In genomic region chr1:171164258-171164657, GRCm38 (mm10) we compare ENCODE assay signal across 12 mouse cellular contexts. TPM values are rescaled to one million over a fixed set of nuclear protein-coding genes. Genes with fewer than 3 reads are reported as not detected.
DNase-seq lines count a peak whose midpoint lies in the region; ATAC-seq and TF ChIP-seq lines count a peak whose summit lies in the region.
"Had no signal": no experiment of that assay in that cellular context is flagged by ENCODE, and none has a peak within 500 bp of the region (broad histone marks: within the 10 kb centered on the region; RNA-seq: fewer than 3 reads in every experiment).

No protein-coding gene starts in this region.

- H3K9ac ChIP-seq in heart, embryonic 12.5 days, result no peak overlapping the region
- H3K9ac ChIP-seq: hindbrain, embryonic 13.5 days; midbrain, embryonic 12.5 days had no signal

- H3K4me3 ChIP-seq in heart, embryonic 12.5 days, result no peak overlapping the region
- no peak overlapping the region for H3K4me3 ChIP-seq in cortical plate, adult 2 months (ENCODE audit: insufficient read depth, low read length)
- H3K4me3 ChIP-seq: hindbrain, embryonic 13.5 days; midbrain, embryonic 12.5 days had no signal

- H3K36me3 ChIP-seq in heart, embryonic 12.5 days, result no peaks in the 10 kb centered on the region
- H3K36me3 ChIP-seq: hindbrain, embryonic 13.5 days; midbrain, embryonic 12.5 days had no signal

- peaks cover 15% of the 10 kb centered on the region; the same call in 1 of the 2 replicates for H3K4me1 ChIP-seq in heart, embryonic 12.5 days (replicated peaks)
- no peaks in the 10 kb centered on the region for H3K4me1 ChIP-seq in cortical plate, adult 2 months (ENCODE audit: control insufficient read depth, insufficient read depth, low read length)

- ATAC-seq in heart, embryonic 12.5 days (ENCODE audit: insufficient number of reproducible peaks, low FRiP score), result no peak
- ATAC-seq: Patski had no signal

- peak; percentile 44 for DNase-seq in heart, adult 8-10 months (ENCODE audit: low spot score)
- DNase-seq in lung, postnatal 10 days, result peak; percentile 53
- no peak for DNase-seq in lung, adult 18-20 months
- DNase-seq in retina, embryonic 14.5 days (ENCODE audit: low spot score), result peak; percentile 45
- DNase-seq in layer of hippocampus, postnatal 10 days (ENCODE audit: low spot score in 2 of 2), result no peak
- DNase-seq in gastrocnemius, postnatal 36 days, result no peak

- peak; percentile 21; the same call in 1 of the 2 replicates for TF ChIP-seq CTCF in cortical plate, adult 2 months (IDR thresholded peaks at IDR 0.05; ENCODE audit: extremely low read depth, insufficient read depth, low read length)

- H3K9me3 ChIP-seq in heart, embryonic 12.5 days (replicated peaks), result no peaks in the 10 kb centered on the region
- H3K9me3 ChIP-seq: hindbrain, embryonic 13.5 days; midbrain, embryonic 12.5 days had no signal

- H3K4me2 ChIP-seq in heart, embryonic 12.5 days, result no peak overlapping the region; the same call in 1 of the 2 replicates
- H3K4me2 ChIP-seq: hindbrain, embryonic 13.5 days; midbrain, embryonic 12.5 days had no signal

- no peak overlapping the region for H3K27ac ChIP-seq in heart, embryonic 12.5 days (ENCODE audit: poor library complexity, severe bottlenecking)
- no peak overlapping the region for H3K27ac ChIP-seq in cortical plate, adult 2 months (ENCODE audit: insufficient read depth, low read length)
- H3K27ac ChIP-seq: hindbrain, embryonic 13.5 days; midbrain, embryonic 12.5 days had no signal

- H3K27me3 ChIP-seq in heart, embryonic 12.5 days (replicated peaks), result peaks cover 16% of the 10 kb centered on the region
- H3K27me3 ChIP-seq: Patski had no signal

- no peak for TF ChIP-seq POLR2A in cortical plate, adult 2 months (IDR thresholded peaks at IDR 0.05; ENCODE audit: extremely low read depth, insufficient read depth, low read length)

- WGBS in heart, embryonic 12.5 days, result 20% methylated on average over 3 of the region's 3 CpGs

- intact Hi-C loops in gastrocnemius, postnatal 36 days (cut with DNase I), result loop anchor here (2.0 kb wide), 1 partner anchor 57 kb away; no protein-coding TSS in a partner anchor

RNA-seq across cellular contexts. Expression of gene Mpz, which starts 13.7 kb away (rescaled TPM):
- total RNA-seq in heart, adult 8-10 months (2022), result under 1 TPM in 2 of 4 experiments, not detected in 2; 0.31 to 0.41 TPM
- polyA plus RNA-seq in heart, embryonic 12.5 days (2016; fragmentation: Nextera tagmentation; extraction: Ambion mirVana), result 0.11 and 0.15 TPM in 2 replicates
- 0.13 and 0.19 TPM in 2 replicates for polyA plus RNA-seq in cortical plate, adult 2 months (2012; rRNA removed)
- total RNA-seq in layer of hippocampus, postnatal 10 days (2021), result not detected
- total RNA-seq in gastrocnemius, postnatal 36 days (2021), result 100 to 1,000 TPM in 1 of 2 experiments, 10 to 100 TPM in 1; 33.1 to 105 TPM
- total RNA-seq: left cerebral cortex, postnatal 25 days had no signal

RNA-seq across cellular contexts. Expression of gene Sdhc, which starts 13.9 kb away (rescaled TPM):
- 1,000 to 10,000 TPM; 1,259 to 1,304 (median 1,268) TPM for total RNA-seq in heart, adult 8-10 months (2022)
- 420 and 425 TPM in 2 replicates for polyA plus RNA-seq in heart, embryonic 12.5 days (2016; fragmentation: Nextera tagmentation; extraction: Ambion mirVana)
- polyA plus RNA-seq in cortical plate, adult 2 months (2012; rRNA removed), result 219 and 242 TPM in 2 replicates
- total RNA-seq in layer of hippocampus, postnatal 10 days (2021), result 100 to 1,000 TPM; 223 to 233 TPM
- total RNA-seq in gastrocnemius, postnatal 36 days (2021), result 100 to 1,000 TPM; 691 to 738 TPM

RNA-seq across cellular contexts. Expression of gene Pcp4l1, which starts 31.8 kb away (rescaled TPM):
- total RNA-seq in heart, adult 8-10 months (2022), result 100 to 1,000 TPM; 193 to 360 (median 253) TPM
- 32.7 and 33.4 TPM in 2 replicates for polyA plus RNA-seq in heart, embryonic 12.5 days (2016; fragmentation: Nextera tagmentation; extraction: Ambion mirVana)
- polyA plus RNA-seq in cortical plate, adult 2 months (2012; rRNA removed), result 109 and 168 TPM in 2 replicates
- 10 to 100 TPM; 16.9 to 18.0 TPM for total RNA-seq in layer of hippocampus, postnatal 10 days (2021)
- total RNA-seq in gastrocnemius, postnatal 36 days (2021), result 10 to 100 TPM; 48.8 to 49.5 TPM

RNA-seq across cellular contexts. Expression of gene Nr1i3, which starts 49.5 kb away (rescaled TPM):
- total RNA-seq in heart, adult 8-10 months (2022), result not detected
- polyA plus RNA-seq in heart, embryonic 12.5 days (2016; fragmentation: Nextera tagmentation; extraction: Ambion mirVana), result 0.19 and 0.22 TPM in 2 replicates
- 0.11 and 0.15 TPM in 2 replicates for polyA plus RNA-seq in cortical plate, adult 2 months (2012; rRNA removed)
- not detected for total RNA-seq in layer of hippocampus, postnatal 10 days (2021)
- total RNA-seq in gastrocnemius, postnatal 36 days (2021), result not detected

RNA-seq across cellular contexts. Expression of gene Cfap126, which starts 50.5 kb away (rescaled TPM):
- 1 to 10 TPM in 1 of 4 experiments, under 1 TPM in 3; 0.60 to 2.0 (median 0.88) TPM for total RNA-seq in heart, adult 8-10 months (2022)
- polyA plus RNA-seq in heart, embryonic 12.5 days (2016; fragmentation: Nextera tagmentation; extraction: Ambion mirVana), result 2.9 and 3.5 TPM in 2 replicates
- polyA plus RNA-seq in cortical plate, adult 2 months (2012; rRNA removed), result 2.7 and 4.5 TPM in 2 replicates
- total RNA-seq in layer of hippocampus, postnatal 10 days (2021), result 1 to 10 TPM; 3.1 to 3.3 TPM
- under 1 TPM; 0.54 to 0.91 TPM for total RNA-seq in gastrocnemius, postnatal 36 days (2021)

Comparison
In these comparisons a context has a peak if more than half of its experiments do, and no peak if none do; other contexts are left out.
1. DNase-seq: peak in heart, adult 8-10 months (single experiment), lung, postnatal 10 days (single experiment) and retina, embryonic 14.5 days (single experiment); none in lung, adult 18-20 months (0 of 2), layer of hippocampus, postnatal 10 days (0 of 2) and gastrocnemius, postnatal 36 days (0 of 2).
2. RNA of gene Mpz, which starts 13.7 kb away (total RNA-seq): 33.1 to 105 TPM in gastrocnemius, postnatal 36 days; 0.31 to 0.41 TPM in heart, adult 8-10 months and not detected in layer of hippocampus, postnatal 10 days; every median in the first group is over 10 times any median in the second.